Mouse (Mus musculus): ENCODE data around the gene Itgal.

DNA sequence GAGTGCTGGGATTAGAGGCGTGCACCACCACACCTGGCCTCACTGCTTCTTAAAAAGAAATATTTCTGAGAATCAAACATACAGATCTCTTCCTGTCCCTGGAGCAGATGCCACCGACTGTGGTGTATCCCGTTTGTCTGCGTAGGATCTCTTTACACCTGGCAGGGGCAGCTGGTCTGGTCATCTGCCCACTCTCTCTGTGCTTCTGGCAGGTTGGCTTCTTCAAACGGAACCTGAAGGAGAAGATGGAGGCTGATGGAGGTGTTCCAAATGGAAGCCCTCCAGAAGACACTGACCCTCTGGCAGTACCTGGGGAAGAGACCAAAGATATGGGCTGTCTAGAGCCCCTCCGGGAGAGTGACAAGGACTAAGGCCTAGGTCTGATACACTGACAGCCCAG is 37.2 kb downstream of the Itgal start:
- no peak for TF ChIP-seq CTCF (IDR thresholded peaks at IDR 0.05; ENCODE audit: low read depth)
- TF ChIP-seq EP300 (IDR thresholded peaks at IDR 0.05; ENCODE audit: low read depth): no peak
